Mouse (Mus musculus) left cerebral cortex, postnatal 25 days (tissue): Measurements from ENCODE around the gene Rnf150. TPM values are rescaled to one million over a fixed set of nuclear protein-coding genes. Genes with fewer than 3 reads are reported as not detected.

Experiments
- DNase-seq, 2 experiments: peaks; one replicate each; pipeline ENCODE4 v3.0.0; 2022; ENCODE audit warnings: low spot score in 2 of 2, mixed read lengths in 1 of 2
- intact Hi-C: fragments of 180-260 bp; cut with DNase I; formaldehyde crosslinking; loops from one replicate; pipeline ENCODE4 v1.15.1; 2025
- total RNA-seq, 2 experiments: library from RNA; stranded (reverse); gene quantifications; 2 replicates each; pipeline ENCODE4 v1.2.3; 2021

Rnf150 gene
- total RNA-seq, 2 experiments from 2014 or later, result 41.3 to 47.5 TPM

- intact Hi-C loops, result loop anchor here (1.0 to 2.0 kb wide), 2 partner anchors 226 to 315 kb away; partner anchors contain the start of genes Rnf150 and Zfp330
- peak; percentile 92 to 94 for DNase-seq
These were observed 226.3 kb downstream of the Rnf150 start for GRCm38 (mm10) chr8:83089336-83089986.

GRCm38 (mm10) chr8:83090446-83090845 is 227.3 kb downstream of the Rnf150 start:
- intact Hi-C loops, result no loop called here
- DNase-seq, result no peak

- peak in 1 of 2 experiments; percentile 50 for DNase-seq
- intact Hi-C loops, result loop anchor here (2.0 to 5.0 kb wide), 3 partner anchors 162 to 307 kb away; no protein-coding TSS in a partner anchor
These were observed 236.9 kb downstream of the Rnf150 start for GRCm38 (mm10) chr8:83100041-83100440.

GRCm38 (mm10) chr8:83102957-83103510 is 239.9 kb downstream of the Rnf150 start:
- no peak for DNase-seq
- intact Hi-C loops, result loop anchor here (5.0 kb wide), 2 partner anchors 159 to 304 kb away; no protein-coding TSS in a partner anchor

- no peak for DNase-seq
- intact Hi-C loops, result loop anchor here (5.0 kb wide), 2 partner anchors 158 to 303 kb away; no protein-coding TSS in a partner anchor
These were observed 240.8 kb downstream of the Rnf150 start for GRCm38 (mm10) chr8:83103968-83104367.

GRCm38 (mm10) chr8:83109756-83110155 is 246.6 kb downstream of the Rnf150 start:
- intact Hi-C loops, result no loop called here

GRCm38 (mm10) chr8:83110177-83110576 is 247.0 kb downstream of the Rnf150 start:
- no peak for DNase-seq
- intact Hi-C loops, result no loop called here

More at GRCm38 (mm10) chr8:83109756-83110155, 246.6 kb downstream of the Rnf150 start:
- DNase-seq, result no peak

- peak in 1 of 2 experiments; percentile 50 for DNase-seq
- intact Hi-C loops, result no loop called here
These were observed 271.9 kb downstream of the Rnf150 start for GRCm38 (mm10) chr8:83135086-83135485.

GRCm38 (mm10) chr8:83140068-83140467 is 276.9 kb downstream of the Rnf150 start:
- no peak for DNase-seq
- intact Hi-C loops, result no loop called here

- DNase-seq, result peak in 1 of 2 experiments; percentile 16
These were observed 277.6 kb downstream of the Rnf150 start for GRCm38 (mm10) chr8:83140701-83141111.

More at GRCm38 (mm10) chr8:83140701-83141111, 277.6 kb downstream of the Rnf150 start:
- intact Hi-C loops, result no loop called here

Other genes starting within 250 kb of the Rnf150 start
- gene Zfp330, start 89.2 kb upstream of the Rnf150 start, total RNA-seq, result 10 to 100 TPM; 33.2 to 36.9 TPM